Mouse (Mus musculus) thymus, adult 2 months (tissue): Measurements from ENCODE around the gene Tgfb3. TPM values are rescaled to one million over a fixed set of nuclear protein-coding genes. Genes with fewer than 3 reads are reported as not detected.

Experiments
- DNase-seq: peaks from one replicate; pipeline ENCODE4 v3.0.0; 2021
- H3K27ac ChIP-seq: fragments of 200-500 bp; 2 replicates; pipeline ENCODE4 v1.5.1; 2012; ENCODE audit warnings: low read length, control low read depth; ENCODE audit not compliant: control insufficient read depth, insufficient read depth
- H3K27me3 ChIP-seq: fragments of 200-500 bp; 2 replicates; pipeline ENCODE4 v1.6.1; 2012; ENCODE audit warnings: mild to moderate bottlenecking, low read length, moderate library complexity, mixed read lengths; ENCODE audit not compliant: control insufficient read depth, insufficient read depth
- H3K36me3 ChIP-seq: fragments of 200-500 bp; 2 replicates; pipeline ENCODE4 v1.6.1; 2012; ENCODE audit warnings: mild to moderate bottlenecking, low read length, moderate library complexity; ENCODE audit not compliant: control insufficient read depth, insufficient read depth
- H3K4me1 ChIP-seq: fragments of 200-500 bp; replicated peaks from 2 replicates; pipeline ENCODE4 v1.6.1; 2012; ENCODE audit warnings: low read length; ENCODE audit not compliant: control insufficient read depth, insufficient read depth
- H3K4me3 ChIP-seq: fragments of 200-500 bp; 2 replicates; pipeline ENCODE4 v1.5.1; 2012; ENCODE audit warnings: mild to moderate bottlenecking, low read length, control low read depth, moderate library complexity; ENCODE audit not compliant: control insufficient read depth, insufficient read depth
- CTCF ChIP-seq: fragments of 200-500 bp; IDR thresholded peaks from 2 replicates; pipeline ENCODE4 v1.5.1; 2012; ENCODE audit warnings: mild to moderate bottlenecking, control low read depth, low read length, moderate library complexity, borderline replicate concordance; ENCODE audit not compliant: control insufficient read depth, poor library complexity, insufficient read depth; ENCODE audit errors: extremely low read depth
- POLR2A ChIP-seq: fragments of 200-500 bp; IDR thresholded peaks from 2 replicates; pipeline ENCODE4 v1.6.1; 2012; ENCODE audit warnings: mild to moderate bottlenecking, low read length, control low read depth, moderate library complexity; ENCODE audit not compliant: control insufficient read depth, poor library complexity, insufficient read depth; ENCODE audit errors: extremely low read depth
- WGBS: fragments of 180-500 bp; shearing (Covaris S2); methylation state at CpG from one replicate; pipeline ENCODE4 v1.1.7; 2018; 5-methylcytosine and 5-hydroxymethylcytosine counted together
- polyA plus RNA-seq: library from polyadenylated mRNA; depleted of rRNA; stranded (reverse); fragments of >200 nt; gene quantifications from 2 replicates; pipeline ENCODE4 v1.2.3, GENCODE M21; 2012

Tgfb3 gene
- polyA plus RNA-seq, 1 experiment, result 4.3 TPM

DNA sequence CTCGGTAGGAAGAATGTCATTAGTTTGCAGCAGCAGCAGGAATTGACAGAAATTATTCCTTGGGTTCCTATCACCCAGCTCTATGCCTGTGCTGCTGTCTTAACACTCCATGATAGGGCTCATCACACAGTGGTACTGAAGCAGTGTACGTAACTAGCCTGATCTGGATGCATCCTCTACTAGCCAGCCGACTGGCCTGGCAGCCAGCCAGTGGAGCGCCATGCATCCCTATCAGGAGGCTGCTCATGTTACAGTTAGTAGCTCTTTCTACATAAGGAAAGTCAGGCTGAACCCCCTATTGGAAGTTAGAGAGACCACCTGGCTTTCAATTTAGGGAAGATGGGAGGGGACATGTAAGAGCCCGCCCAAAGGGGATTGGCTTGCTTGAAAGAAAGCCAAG, 51.8 kb downstream of the Tgfb3 start:
- no peak overlapping the region for H3K4me3 ChIP-seq
- 91% methylated on average over 5 of the region's 5 CpGs for WGBS
- DNase-seq, result no peak
- no peaks in the 10 kb centered on the region for H3K36me3 ChIP-seq
- no peak for TF ChIP-seq POLR2A
- TF ChIP-seq CTCF, result no peak
- no peaks in the 10 kb centered on the region for H3K4me1 ChIP-seq
- no peaks in the 10 kb centered on the region for H3K27me3 ChIP-seq
- no peak overlapping the region for H3K27ac ChIP-seq

DNA sequence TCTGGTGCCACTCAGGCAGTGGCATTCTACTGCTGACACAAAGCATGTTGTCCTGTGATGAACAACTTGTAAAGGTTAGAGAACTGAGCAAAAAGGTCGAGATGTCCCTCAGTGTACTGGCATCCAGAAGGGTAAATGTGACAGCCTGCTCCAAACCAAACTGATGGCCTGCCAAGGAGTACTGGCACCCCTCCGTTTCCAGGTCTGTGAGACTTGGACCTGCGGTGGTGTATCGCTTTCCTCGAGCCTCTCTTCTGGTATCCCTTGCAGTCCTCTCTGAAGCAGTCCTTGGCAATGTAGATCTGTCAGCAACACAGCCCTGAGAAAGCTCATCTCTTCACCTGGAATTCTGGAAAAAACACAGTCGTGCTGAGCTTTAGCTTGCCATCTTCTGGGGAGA, 53.4 kb downstream of the Tgfb3 start:
- no peak for DNase-seq
- H3K27ac ChIP-seq, result no peak overlapping the region
- TF ChIP-seq POLR2A, result no peak
- TF ChIP-seq CTCF, result no peak
- H3K36me3 ChIP-seq, result no peaks in the 10 kb centered on the region
- no peak overlapping the region for H3K4me3 ChIP-seq
- WGBS, result 94% methylated on average over 6 of the region's 6 CpGs
- no peaks in the 10 kb centered on the region for H3K4me1 ChIP-seq
- H3K27me3 ChIP-seq, result no peaks in the 10 kb centered on the region

DNA sequence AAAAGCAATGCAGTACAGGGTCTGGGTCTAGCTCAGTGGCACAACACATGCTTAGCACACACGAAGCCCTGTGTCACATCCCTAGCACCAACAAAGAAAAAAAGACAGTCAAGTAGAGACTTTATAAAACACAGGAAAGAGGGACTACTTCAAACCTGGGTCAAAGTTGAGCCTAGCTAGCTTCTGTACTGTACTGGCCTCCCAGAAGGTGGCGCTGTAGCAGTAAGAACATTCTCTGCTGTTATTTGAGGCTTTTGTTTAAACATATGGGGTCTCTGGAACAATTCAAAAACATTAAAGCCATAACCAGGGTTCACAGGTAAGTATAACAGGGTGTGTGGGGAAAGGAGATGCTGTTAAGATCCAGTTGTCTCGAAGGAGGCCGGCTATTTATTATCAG, 54.4 kb downstream of the Tgfb3 start:
- Histone ChIP-seq H3K27me3 (no peaks in the 10 kb centered on the region), H3K4me3 (no peak overlapping the region), H3K27ac (no peak overlapping the region), H3K4me1 (no peaks in the 10 kb centered on the region), H3K36me3 (no peaks in the 10 kb centered on the region)
- TF ChIP-seq POLR2A (no peak), CTCF (no peak)
- DNase-seq, result peak; percentile 30
- WGBS, result 81% methylated on average over 4 of the region's 4 CpGs

- no peak for DNase-seq
- Histone ChIP-seq H3K27me3 (no peaks in the 10 kb centered on the region), H3K27ac (no peak overlapping the region), H3K36me3 (no peaks in the 10 kb centered on the region), H3K4me3 (no peak overlapping the region), H3K4me1 (no peaks in the 10 kb centered on the region)
- 92% methylated on average over 4 of the region's 4 CpGs for WGBS
- TF ChIP-seq CTCF (no peak), POLR2A (no peak)
These were observed 55.6 kb downstream of the Tgfb3 start for GRCm38 (mm10) chr12:86023081-86023871.

GRCm38 (mm10) chr12:86022282-86022984, 56.4 kb downstream of the Tgfb3 start:
- WGBS, result 94% methylated on average over 9 of the region's 9 CpGs
- Histone ChIP-seq H3K4me1 (no peaks in the 10 kb centered on the region), H3K27ac (no peak overlapping the region), H3K27me3 (no peaks in the 10 kb centered on the region), H3K36me3 (no peaks in the 10 kb centered on the region), H3K4me3 (no peak overlapping the region)
- TF ChIP-seq CTCF (no peak), POLR2A (no peak)
- no peak for DNase-seq

DNA sequence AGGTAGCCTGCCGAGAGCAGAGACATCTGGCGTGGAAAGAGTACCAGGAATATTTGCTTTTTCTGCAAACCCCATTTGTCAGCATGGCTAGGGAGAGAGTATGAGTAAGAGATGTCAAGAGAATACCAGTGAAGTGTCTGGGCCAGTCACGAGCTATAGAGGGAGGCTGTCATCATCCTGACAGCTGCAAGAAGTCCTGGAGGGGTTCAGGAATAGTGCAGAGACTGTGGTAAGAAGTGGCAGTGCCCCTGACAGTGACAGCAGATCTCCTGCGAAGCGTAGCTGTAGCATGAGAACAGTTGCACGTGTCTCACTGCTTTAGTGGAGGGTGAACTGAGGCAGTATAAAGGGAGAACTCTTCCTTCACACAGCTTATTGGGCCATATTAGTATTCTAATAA, 57.3 kb downstream of the Tgfb3 start:
- Histone ChIP-seq H3K4me1 (no peaks in the 10 kb centered on the region), H3K4me3 (no peak overlapping the region), H3K27ac (no peak overlapping the region), H3K36me3 (no peaks in the 10 kb centered on the region), H3K27me3 (no peaks in the 10 kb centered on the region)
- no peak for TF ChIP-seq POLR2A
- no peak for TF ChIP-seq CTCF
- WGBS, result 98% methylated on average over 6 of the region's 6 CpGs
- DNase-seq, result no peak

GRCm38 (mm10) chr12:86017360-86017759, 61.5 kb downstream of the Tgfb3 start:
- TF ChIP-seq POLR2A (no peak), CTCF (no peak)
- WGBS, result 95% methylated on average over 5 of the region's 5 CpGs

More at GRCm38 (mm10) chr12:86017360-86017759, 61.5 kb downstream of the Tgfb3 start:
- Histone ChIP-seq H3K27ac (no peak overlapping the region), H3K27me3 (no peaks in the 10 kb centered on the region), H3K36me3 (no peaks in the 10 kb centered on the region), H3K4me1 (no peaks in the 10 kb centered on the region), H3K4me3 (no peak overlapping the region)
- no peak for DNase-seq
